Mouse (Mus musculus) heart, embryonic 13.5 days (tissue): ENCODE data around the gene Prr29. TPM values are rescaled to one million over a fixed set of nuclear protein-coding genes. Genes with fewer than 3 reads are reported as not detected.
A peak's percentile ranks its signal among the peaks of the same experiment; 100 is the strongest.

Experiments used
- ATAC-seq: fragments of 200-750 bp; cut with Nextera tagmentation; 2 replicates; pipeline ENCODE4 v1.8.0; 2017; ENCODE audit warnings: moderate TSS enrichment; ENCODE audit not compliant: insufficient number of reproducible peaks, low FRiP score, low TSS enrichment; ENCODE audit errors: extremely low read depth
- H3K27ac ChIP-seq: fragments of 300-500 bp; sonication (generic); replicated peaks from 2 replicates; pipeline ENCODE4 v1.5.1; 2015; ENCODE audit warnings: moderate library complexity, mild to moderate bottlenecking, inconsistent platforms
- H3K27me3 ChIP-seq: fragments of 300-500 bp; sonication (generic); replicated peaks from 2 replicates; pipeline ENCODE4 v1.6.1; 2015; ENCODE audit warnings: mild to moderate bottlenecking, inconsistent platforms
- H3K36me3 ChIP-seq: fragments of 300-500 bp; sonication (generic); 2 replicates; pipeline ENCODE4 v1.6.1; 2015; ENCODE audit warnings: mild to moderate bottlenecking, inconsistent platforms
- H3K4me1 ChIP-seq: fragments of 300-500 bp; sonication (generic); 2 replicates; pipeline ENCODE4 v1.6.1; 2015; ENCODE audit warnings: inconsistent platforms
- H3K4me2 ChIP-seq: fragments of 300-500 bp; sonication (generic); 2 replicates; pipeline ENCODE4 v1.6.1; 2015; ENCODE audit warnings: inconsistent platforms, mild to moderate bottlenecking, moderate library complexity
- H3K4me3 ChIP-seq: fragments of 300-500 bp; sonication (generic); 2 replicates; pipeline ENCODE4 v1.5.1; 2015; ENCODE audit warnings: moderate library complexity, mild to moderate bottlenecking, inconsistent platforms
- H3K9ac ChIP-seq: fragments of 300-500 bp; sonication (generic); 2 replicates; pipeline ENCODE4 v1.6.1; 2015; ENCODE audit warnings: inconsistent platforms, mild to moderate bottlenecking, moderate library complexity
- H3K9me3 ChIP-seq: fragments of 300-500 bp; sonication (generic); 2 replicates; pipeline ENCODE4 v1.6.1; 2016; ENCODE audit warnings: inconsistent platforms
- WGBS: fragments of 180-500 bp; shearing (Covaris S2); methylation state at CpG from one replicate; pipeline ENCODE4 v1.1.7; 2015; ENCODE audit warnings: mixed read lengths; 5-methylcytosine and 5-hydroxymethylcytosine counted together
- polyA plus RNA-seq: library from polyadenylated mRNA; unstranded; fragments of >200 nt; fragmentation: Nextera tagmentation; extraction: Ambion mirVana; gene quantifications from 2 replicates; pipeline ENCODE4 v1.2.1, GENCODE M21; 2015

Prr29 gene
- polyA plus RNA-seq, 1 experiment from 2014 or later: 0.15 TPM

DNA sequence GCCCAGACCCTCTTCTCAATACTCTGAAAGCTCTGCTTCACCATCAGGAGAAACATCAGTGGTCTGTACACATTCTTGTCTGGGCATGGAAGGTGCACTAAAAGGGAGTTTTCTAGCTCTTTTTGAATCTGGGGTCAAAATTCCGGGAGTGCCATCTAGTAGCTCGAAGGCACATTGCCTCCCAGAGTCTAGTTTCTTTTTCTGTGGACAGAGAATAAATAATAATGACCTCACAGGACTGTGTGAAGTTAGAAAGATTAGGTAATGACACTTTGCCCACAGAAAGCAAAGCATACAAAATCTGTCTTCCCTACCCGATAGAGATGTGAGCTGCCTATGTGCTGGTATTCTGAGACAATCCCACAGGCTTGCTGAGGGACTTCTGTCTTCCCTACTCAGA, 45.2 kb downstream of the Prr29 start:
- peaks cover 77% of the 10 kb centered on the region for H3K36me3 ChIP-seq
- no peak overlapping the region for H3K27ac ChIP-seq
- H3K27me3 ChIP-seq: no peaks in the 10 kb centered on the region
- 0 out of 2 replicates have a peak, but pooled peaks cover 2% of the 10 kb centered on the region for H3K4me1 ChIP-seq
- ATAC-seq: no peak
- no peak overlapping the region for H3K9ac ChIP-seq
- H3K4me3 ChIP-seq: no peak overlapping the region
- WGBS: 84% methylated on average over 3 of the region's 3 CpGs
- H3K4me2 ChIP-seq: no peak overlapping the region
- H3K9me3 ChIP-seq: no peaks in the 10 kb centered on the region

DNA sequence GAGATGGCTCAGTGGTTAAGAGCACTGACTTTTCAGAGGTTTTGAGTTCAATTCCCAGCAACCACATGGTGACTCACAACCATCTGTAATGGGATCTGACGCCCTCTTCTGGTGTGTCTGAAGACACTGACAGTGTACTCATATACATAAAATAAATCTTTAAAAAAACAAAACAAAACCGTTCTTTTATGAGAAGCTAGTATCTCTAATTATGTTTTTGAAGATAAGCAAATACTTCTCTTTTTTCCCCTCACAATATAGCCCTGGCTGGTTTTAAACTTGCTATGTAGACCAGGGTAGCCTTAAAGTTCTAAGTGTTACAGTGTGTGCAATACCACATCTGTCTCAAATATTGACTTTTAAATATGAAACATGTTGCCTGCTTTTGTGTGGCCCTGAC, 45.9 kb downstream of the Prr29 start:
- no peak for ATAC-seq
- WGBS: 75% methylated on average over 2 of the region's 2 CpGs
- no peaks in the 10 kb centered on the region for H3K27me3 ChIP-seq
- peaks cover 8% of the 10 kb centered on the region; the same call in 1 of the 2 replicates for H3K4me1 ChIP-seq
- no peak overlapping the region for H3K9ac ChIP-seq
- H3K4me3 ChIP-seq: no peak overlapping the region
- no peak overlapping the region for H3K4me2 ChIP-seq
- no peaks in the 10 kb centered on the region for H3K9me3 ChIP-seq
- H3K27ac ChIP-seq: no peak overlapping the region
- peaks cover 71% of the 10 kb centered on the region for H3K36me3 ChIP-seq

DNA sequence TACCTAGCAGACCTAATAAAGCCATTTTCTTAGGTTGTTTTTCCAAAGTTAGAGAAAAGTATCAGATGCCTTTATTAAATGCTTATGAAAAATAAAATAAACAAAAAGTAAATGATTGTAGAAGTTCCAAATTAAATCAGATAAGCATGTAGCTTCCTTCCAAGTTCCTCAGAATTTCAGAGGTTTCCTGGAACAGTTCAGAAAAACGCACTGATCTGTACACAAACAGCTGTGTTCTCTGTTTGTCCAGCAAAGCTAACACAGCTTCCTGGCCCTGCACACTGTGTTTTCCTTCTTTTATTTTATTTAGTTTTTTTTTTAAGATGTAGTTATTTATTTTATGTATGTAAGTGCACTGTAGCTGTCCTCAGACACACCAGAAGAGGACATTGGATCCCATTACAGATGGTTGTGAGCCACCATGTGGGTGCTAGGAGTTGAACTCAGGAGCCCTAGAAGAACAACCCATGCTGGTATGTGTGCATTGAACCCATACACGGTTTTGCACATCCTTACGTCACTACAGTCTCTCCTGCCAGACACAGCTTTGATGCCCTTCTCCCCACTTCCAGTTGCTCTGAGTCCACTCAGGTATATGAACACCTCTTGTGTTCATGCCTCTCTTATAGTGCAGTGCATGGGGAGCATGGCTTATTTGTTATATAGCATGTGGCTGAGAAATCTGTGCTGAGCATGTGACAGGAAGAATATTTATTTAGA, 47.5 kb downstream of the Prr29 start:
- H3K9ac ChIP-seq: no peak overlapping the region
- H3K4me1 ChIP-seq: peaks cover 15% of the 10 kb centered on the region; the same call in 1 of the 2 replicates
- no peaks in the 10 kb centered on the region for H3K27me3 ChIP-seq
- 81% methylated on average over 3 of the region's 3 CpGs for WGBS
- H3K27ac ChIP-seq: no peak overlapping the region
- no peak for ATAC-seq
- peaks cover 55% of the 10 kb centered on the region for H3K36me3 ChIP-seq
- no peak overlapping the region for H3K4me3 ChIP-seq
- H3K9me3 ChIP-seq: no peaks in the 10 kb centered on the region
- H3K4me2 ChIP-seq: no peak overlapping the region

DNA sequence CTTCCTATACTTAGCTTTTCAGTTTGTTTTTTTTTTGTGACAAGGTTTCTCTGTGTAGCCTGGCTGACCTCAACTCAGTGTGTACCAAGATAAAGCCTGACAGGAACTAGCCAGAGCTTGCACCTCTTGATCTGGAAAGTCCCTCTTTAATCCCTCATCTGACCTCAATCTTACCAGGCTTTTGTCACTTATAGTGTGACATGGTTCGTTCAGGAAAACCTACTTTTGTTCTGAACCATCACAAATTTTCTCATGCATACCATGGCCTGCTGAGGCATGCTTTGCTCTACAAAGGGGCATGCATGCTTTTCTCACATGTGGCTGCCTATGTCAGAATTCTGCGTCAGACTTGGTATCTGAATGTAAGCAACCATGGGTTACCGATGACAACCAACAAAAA, 51.1 kb downstream of the Prr29 start:
- WGBS: 55% methylated on average over 3 of the region's 3 CpGs
- H3K9me3 ChIP-seq: no peaks in the 10 kb centered on the region
- no peaks in the 10 kb centered on the region for H3K27me3 ChIP-seq
- peak overlapping the region; percentile 47; the same call in 1 of the 2 replicates for H3K9ac ChIP-seq
- H3K27ac ChIP-seq: 0 out of 2 replicates have a peak overlapping the region, but pooled peaks have one; percentile 12
- no peak for ATAC-seq
- no peak overlapping the region for H3K4me3 ChIP-seq
- H3K36me3 ChIP-seq: peaks cover 26% of the 10 kb centered on the region
- H3K4me1 ChIP-seq: peaks cover 13% of the 10 kb centered on the region; the same call in 1 of the 2 replicates
- no peak overlapping the region for H3K4me2 ChIP-seq

DNA sequence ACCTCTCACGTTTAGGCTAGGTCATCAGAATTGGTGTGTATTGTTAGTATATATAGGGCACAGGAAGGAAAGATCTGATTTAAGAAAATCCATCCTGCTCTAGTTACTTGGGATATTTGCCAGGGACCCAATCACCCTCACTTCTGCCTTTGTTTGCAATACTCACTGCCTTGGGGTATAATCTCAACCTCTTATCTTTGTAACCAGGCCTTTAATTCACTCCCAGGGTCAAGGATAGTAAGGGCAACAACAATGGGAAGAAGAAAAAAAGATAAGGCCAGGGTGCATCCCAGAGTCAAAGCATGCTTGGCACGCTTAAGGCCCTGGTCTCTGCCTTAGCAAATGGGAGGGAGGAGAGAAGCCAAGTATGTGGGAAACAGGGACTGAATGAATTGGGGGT, 52.6 kb downstream of the Prr29 start:
- Histone ChIP-seq H3K4me2 (no peak overlapping the region), H3K9ac (no peak overlapping the region), H3K9me3 (no peaks in the 10 kb centered on the region), H3K27me3 (no peaks in the 10 kb centered on the region), H3K4me3 (no peak overlapping the region), H3K4me1 (peaks cover 13% of the 10 kb centered on the region; the same call in 1 of the 2 replicates), H3K36me3 (peaks cover 22% of the 10 kb centered on the region), H3K27ac (no peak overlapping the region)
- WGBS: 64% methylated on average over 2 of the region's 2 CpGs
- ATAC-seq: no peak

DNA sequence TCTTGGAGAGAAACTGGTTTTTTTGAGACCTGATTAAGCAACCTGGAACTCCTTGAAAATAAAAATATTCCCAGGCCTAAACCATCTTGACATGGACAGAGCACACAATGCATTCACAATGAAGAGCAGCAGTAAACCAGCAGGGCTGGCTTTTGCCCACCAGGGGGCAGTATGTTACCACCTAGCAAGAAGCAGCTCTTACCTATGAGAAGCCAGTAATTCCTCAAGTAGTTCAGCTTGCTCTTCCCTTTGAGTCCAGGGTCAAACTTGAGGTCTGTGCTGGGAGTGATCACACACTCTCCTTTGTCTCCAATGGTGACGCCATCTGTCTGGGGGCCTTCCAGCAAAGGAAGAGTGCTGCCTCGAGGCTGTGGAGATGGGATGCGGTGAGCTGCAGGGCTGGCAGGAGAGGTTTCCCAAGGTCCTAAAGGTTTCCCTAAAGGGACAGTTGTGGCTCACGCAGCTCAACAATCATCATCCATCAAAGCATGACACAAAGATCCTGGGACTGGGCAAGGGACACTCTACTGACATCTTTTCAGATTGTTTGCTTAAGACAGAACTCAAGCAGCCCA, 53.4 kb downstream of the Prr29 start:
- WGBS: 38% methylated on average over 4 of the region's 4 CpGs
- no peak for ATAC-seq

DNA sequence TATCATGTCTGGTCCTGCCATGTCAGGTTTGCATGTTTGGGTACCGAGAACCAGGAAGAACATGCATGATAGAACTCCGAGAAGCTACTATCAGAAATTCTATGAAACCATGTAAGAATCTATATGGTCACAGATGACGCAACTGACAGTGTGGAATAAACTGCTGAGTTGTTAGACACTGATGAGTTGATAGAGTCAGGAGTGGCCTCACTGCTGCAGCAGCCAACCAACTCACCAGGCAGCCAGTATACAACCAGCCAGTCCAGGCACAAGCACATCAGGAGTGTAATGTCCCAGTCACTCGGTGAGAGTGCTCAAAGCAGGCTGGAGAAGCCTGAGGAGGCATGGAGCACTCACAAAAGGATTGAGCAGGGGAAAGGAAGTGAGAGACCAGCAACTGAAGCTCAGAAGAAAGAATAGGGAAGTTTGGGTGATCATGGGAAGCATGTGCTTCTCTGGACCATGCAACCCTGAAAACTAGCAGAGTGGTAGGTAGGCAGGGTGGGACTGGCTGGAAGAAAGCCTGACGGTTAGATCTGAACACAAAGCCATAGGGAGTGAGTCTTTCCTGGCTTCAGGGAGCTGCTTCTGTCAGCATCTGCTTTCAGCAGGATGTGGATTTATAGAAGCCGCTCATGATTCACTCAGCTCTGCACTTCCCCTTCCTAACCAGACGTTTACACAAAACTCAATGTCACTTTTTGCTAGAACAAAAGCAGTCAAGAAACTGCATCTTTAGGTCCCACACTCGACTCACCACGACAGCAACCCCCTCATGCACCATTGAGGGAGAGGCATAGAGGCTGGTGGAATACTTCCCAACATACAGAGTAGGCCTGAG, 54.2 kb downstream of the Prr29 start:
- H3K27ac ChIP-seq: no peak overlapping the region
- H3K27me3 ChIP-seq: no peaks in the 10 kb centered on the region
- H3K36me3 ChIP-seq: peaks cover 14% of the 10 kb centered on the region
- ATAC-seq: no peak
- no peak overlapping the region for H3K4me3 ChIP-seq
- no peaks in the 10 kb centered on the region for H3K9me3 ChIP-seq
- no peak overlapping the region for H3K4me2 ChIP-seq
- peaks cover 13% of the 10 kb centered on the region; the same call in 1 of the 2 replicates for H3K4me1 ChIP-seq
- H3K9ac ChIP-seq: no peak overlapping the region
- WGBS: 74% methylated on average over 9 of the region's 9 CpGs

More for the DNA sequence above, 53.4 kb downstream of the Prr29 start:
- Histone ChIP-seq H3K4me1 (peaks cover 13% of the 10 kb centered on the region; the same call in 1 of the 2 replicates), H3K27me3 (no peaks in the 10 kb centered on the region), H3K36me3 (peaks cover 20% of the 10 kb centered on the region), H3K9ac (no peak overlapping the region), H3K4me3 (no peak overlapping the region), H3K4me2 (no peak overlapping the region), H3K9me3 (no peaks in the 10 kb centered on the region), H3K27ac (no peak overlapping the region)

DNA sequence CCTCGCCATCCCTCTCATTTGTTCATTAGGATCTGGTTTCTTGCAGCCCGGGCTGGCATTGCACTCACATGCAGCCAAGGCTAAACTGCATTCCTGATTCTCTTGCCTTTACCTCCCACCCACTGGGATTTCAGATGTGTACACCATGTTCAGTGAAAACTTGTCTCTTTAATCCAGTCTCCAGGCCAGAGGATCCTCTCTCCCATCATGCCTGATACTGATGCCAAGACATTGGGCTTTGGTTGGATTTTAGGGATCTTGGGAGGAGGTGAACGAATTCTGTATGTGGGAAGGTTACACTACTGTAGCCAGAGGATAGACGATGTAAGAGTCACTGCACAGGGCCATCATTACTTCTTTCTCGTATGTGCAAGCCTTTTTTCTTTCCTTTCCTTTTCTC, 59.9 kb downstream of the Prr29 start:
- Histone ChIP-seq H3K4me2 (no peak overlapping the region), H3K9ac (no peak overlapping the region), H3K27me3 (no peaks in the 10 kb centered on the region), H3K9me3 (no peaks in the 10 kb centered on the region), H3K36me3 (peaks cover 25% of the 10 kb centered on the region), H3K4me3 (no peak overlapping the region), H3K4me1 (peaks cover 10% of the 10 kb centered on the region; the same call in 1 of the 2 replicates), H3K27ac (no peak overlapping the region)
- ATAC-seq: no peak
- 76% methylated on average over 5 of the region's 5 CpGs for WGBS

DNA sequence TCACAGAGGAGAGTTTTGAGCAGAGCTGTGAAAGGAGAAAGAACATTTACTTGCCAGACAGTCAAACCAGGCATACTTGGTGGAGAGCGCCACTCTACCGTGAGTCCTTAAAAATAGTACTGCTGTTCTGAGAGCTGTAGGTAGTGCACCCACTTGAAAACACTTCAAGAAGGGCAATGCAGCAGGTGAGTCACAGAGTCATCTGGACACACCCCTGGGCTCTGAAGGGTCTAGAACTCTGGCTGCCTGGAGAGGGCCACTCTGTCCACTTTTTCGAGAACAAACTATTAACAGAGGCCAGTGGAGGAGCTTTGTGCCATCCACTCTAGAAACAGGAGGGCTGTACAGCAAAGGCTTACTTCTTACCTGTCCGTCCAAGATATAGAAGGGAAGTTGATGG, 61.2 kb downstream of the Prr29 start:
- no peaks in the 10 kb centered on the region for H3K9me3 ChIP-seq
- H3K4me1 ChIP-seq: peaks cover 10% of the 10 kb centered on the region; the same call in 1 of the 2 replicates
- WGBS: 56% methylated on average over 4 of the region's 4 CpGs
- H3K27me3 ChIP-seq: no peaks in the 10 kb centered on the region
- H3K27ac ChIP-seq: no peak overlapping the region
- peaks cover 24% of the 10 kb centered on the region for H3K36me3 ChIP-seq
- H3K4me3 ChIP-seq: no peak overlapping the region
- H3K4me2 ChIP-seq: no peak overlapping the region
- no peak overlapping the region for H3K9ac ChIP-seq
- no peak for ATAC-seq
